Mouse (Mus musculus): Measurements from ENCODE around the gene Trmt10c. TPM values are rescaled to one million over a fixed set of nuclear protein-coding genes. Genes with fewer than 3 reads are reported as not detected.

Trmt10c gene
- polyA plus RNA-seq, 1 experiment from 2014 or later, result 18.9 TPM

DNA sequence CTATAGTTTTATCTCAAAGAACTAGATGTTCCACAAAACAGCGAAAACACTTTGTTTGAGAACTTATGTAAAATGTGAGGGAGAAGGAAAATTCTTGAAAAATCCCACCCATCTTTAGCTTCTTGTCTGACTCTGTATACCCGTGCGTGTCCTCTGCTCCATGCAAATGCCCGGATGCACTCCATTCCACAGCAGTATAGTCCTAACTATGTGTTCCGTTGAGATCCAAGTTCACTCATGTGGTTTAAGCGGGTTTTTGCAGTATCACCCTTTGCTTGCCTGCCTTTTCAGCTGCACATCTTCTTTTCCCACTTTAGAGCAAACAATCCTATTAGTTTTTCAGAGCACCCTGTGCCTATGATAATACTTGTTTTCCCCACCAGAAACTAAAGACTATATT, 1.1 kb downstream of the Trmt10c start:
- peaks cover 25% of the 10 kb centered on the region for H3K36me3 ChIP-seq
- ATAC-seq (ENCODE audit: low FRiP score), result no peak
- peaks cover 21% of the 10 kb centered on the region for H3K4me1 ChIP-seq
- no peaks in the 10 kb centered on the region for H3K27me3 ChIP-seq (replicated peaks)
- peak overlapping the region; percentile 54 for H3K4me2 ChIP-seq
- peak overlapping the region; percentile 88 for H3K4me3 ChIP-seq (replicated peaks)
- H3K9me3 ChIP-seq (replicated peaks), result no peaks in the 10 kb centered on the region
- peak overlapping the region; percentile 86; the same call in 1 of the 2 replicates for H3K9ac ChIP-seq (replicated peaks)
- WGBS, result 63% methylated on average over 6 of the region's 6 CpGs
- H3K27ac ChIP-seq (replicated peaks), result no peak overlapping the region

DNA sequence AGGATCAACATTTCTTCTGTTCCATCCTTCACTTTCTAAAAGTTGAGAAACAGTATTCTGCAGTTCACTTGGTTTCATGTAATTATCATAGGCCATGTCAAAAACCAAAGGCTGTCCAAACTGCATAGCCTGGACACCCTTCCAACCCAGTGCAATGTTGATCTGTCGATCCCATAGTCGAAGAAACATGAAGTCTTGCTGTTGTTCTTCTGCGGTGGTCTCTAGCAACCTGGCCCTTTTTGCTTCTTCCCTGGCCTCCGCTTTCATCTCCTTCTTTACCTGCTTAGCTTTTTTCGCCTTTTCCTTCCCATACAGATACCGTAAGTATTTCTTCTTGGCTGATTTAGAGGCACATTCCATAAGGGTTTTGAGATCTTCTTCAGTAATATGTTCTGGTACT, 3.1 kb downstream of the Trmt10c start:
- WGBS, result 97% methylated on average over 6 of the region's 6 CpGs
- H3K27ac ChIP-seq (replicated peaks), result no peak overlapping the region
- no peak for ATAC-seq (ENCODE audit: low FRiP score)
- no peaks in the 10 kb centered on the region for H3K27me3 ChIP-seq (replicated peaks)
- H3K4me3 ChIP-seq (replicated peaks), result no peak overlapping the region
- H3K9me3 ChIP-seq (replicated peaks), result no peaks in the 10 kb centered on the region
- H3K36me3 ChIP-seq, result peaks cover 25% of the 10 kb centered on the region
- no peak overlapping the region for H3K4me2 ChIP-seq
- H3K9ac ChIP-seq (replicated peaks), result no peak overlapping the region
- H3K4me1 ChIP-seq, result peaks cover 30% of the 10 kb centered on the region

DNA sequence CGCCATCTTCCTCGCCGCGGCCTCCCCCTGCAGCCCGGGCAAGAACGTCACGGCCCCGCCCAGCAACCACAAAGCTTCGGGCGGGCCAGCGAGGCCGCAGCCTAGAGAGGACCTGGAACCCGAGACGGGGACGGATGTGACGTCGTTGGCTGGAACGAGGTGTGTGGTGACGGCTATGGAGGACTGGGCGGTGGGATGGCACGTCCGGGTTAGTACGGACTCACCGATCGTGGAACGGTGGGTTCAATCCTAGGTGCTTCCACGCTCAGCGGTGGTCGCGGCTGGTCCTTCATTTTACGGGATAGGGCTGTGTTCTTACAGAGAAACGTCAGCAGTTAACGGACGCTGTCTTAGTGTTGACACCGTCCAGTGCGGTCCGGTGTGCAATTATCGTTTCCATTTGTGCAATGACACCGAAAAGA, 7.9 kb downstream of the Trmt10c start, which contains the start of gene Pcnp:
TSS of gene Pcnp (minus strand) at position 79 of the 422 bp plus-strand sequence.
- peaks cover 27% of the 10 kb centered on the region for H3K36me3 ChIP-seq
- peak within 1 kb of the TSS; percentile 93 for H3K27ac ChIP-seq (replicated peaks)
- H3K9me3 ChIP-seq (replicated peaks), result no peaks in the 10 kb centered on the region
- WGBS, result under 1% methylated on average over 39 of the region's 39 CpGs
- no peaks in the 10 kb centered on the region for H3K27me3 ChIP-seq (replicated peaks)
- peaks cover 27% of the 10 kb centered on the region for H3K4me1 ChIP-seq
- ATAC-seq (ENCODE audit: low FRiP score), result peak; percentile 99
- peak within 1 kb of the TSS; percentile 89 for H3K4me3 ChIP-seq (replicated peaks)
- H3K9ac ChIP-seq (replicated peaks), result peak within 1 kb of the TSS; percentile 94
- H3K4me2 ChIP-seq, result peak within 1 kb of the TSS; percentile 75

DNA sequence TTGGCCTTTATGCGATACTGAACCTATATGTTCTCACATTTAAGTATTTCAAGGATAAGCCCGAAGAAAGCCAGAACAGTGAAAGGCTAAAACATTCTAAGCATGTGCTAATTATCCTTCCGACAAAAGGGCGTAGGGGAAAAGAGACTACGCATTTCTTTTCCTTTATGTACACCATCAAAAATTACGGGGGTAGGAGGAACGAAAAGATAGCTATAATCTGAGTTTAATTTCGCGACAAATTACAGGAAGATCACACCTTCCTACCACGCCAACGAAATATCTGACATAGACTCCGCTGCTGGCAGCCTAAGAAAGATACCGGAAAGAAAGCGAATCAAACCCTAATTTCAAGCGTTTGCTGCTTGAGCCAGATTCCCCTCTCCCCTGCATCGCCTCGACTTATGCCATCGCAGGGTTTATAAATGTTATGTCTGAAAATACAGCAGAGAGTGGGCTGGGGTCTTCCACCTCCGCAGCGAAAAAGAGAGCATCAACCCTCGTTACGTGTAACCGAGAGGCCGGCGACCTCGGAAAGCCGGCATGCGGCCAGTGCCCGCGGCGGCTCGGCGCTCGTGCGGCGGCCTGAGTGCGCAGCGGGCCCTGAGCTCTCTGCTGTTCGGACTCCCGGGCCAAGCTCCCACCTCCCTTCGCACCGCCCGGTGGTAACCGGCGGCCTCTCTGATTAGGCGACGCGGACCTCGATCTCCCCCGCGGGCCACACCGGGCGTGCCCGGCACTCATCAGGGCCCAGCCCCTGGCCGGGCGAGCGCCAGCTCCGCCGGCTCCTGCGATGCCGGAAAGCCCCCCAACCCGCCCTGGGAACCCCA, 8.7 kb downstream of the Trmt10c start:
- no peaks in the 10 kb centered on the region for H3K27me3 ChIP-seq (replicated peaks)
- no peaks in the 10 kb centered on the region for H3K9me3 ChIP-seq (replicated peaks)
- peak overlapping the region; percentile 93 for H3K27ac ChIP-seq (replicated peaks)
- peak; percentile 88 for ATAC-seq (ENCODE audit: low FRiP score)
- H3K4me2 ChIP-seq, result peak overlapping the region; percentile 75
- H3K4me1 ChIP-seq, result peaks cover 27% of the 10 kb centered on the region
- peak overlapping the region; percentile 94 for H3K9ac ChIP-seq (replicated peaks)
- under 1% methylated on average over 62 of the region's 62 CpGs for WGBS
- H3K4me3 ChIP-seq (replicated peaks), result peak overlapping the region; percentile 89
- H3K36me3 ChIP-seq, result peaks cover 23% of the 10 kb centered on the region

DNA sequence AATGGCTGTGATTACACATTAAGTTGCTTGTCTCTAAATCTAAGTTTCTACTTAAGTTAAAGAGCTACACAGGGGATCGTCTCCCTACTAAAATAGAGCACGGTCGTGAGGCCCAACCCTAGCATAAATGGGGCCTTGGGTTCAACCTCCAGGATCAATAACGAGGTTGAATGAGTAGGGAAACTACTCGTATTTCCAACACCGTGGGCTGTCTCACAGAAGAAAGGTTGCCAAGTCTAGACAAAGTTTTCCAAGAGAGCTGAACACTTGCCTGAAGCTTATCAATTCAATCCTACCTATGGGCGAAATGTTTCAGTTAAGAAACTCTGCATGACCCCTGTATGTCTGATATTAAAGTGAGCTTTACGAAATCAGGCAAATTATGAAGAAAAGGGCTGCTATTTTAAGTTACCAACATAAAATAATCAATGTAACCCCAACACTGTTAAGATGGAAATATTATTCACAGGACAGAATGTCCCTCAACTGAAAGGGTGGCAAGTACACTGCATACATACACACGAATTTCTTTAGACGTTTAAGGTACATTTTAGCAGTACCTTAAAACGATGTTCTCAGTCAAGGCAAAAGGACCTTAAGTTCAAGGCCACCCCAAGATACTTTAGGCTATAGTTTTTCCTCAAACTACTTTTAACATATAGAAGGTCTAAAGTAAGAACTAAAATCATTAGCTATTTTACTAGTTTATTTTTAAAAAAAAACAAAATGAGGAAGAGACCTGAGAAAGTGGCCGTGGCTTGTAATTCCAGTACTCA, 9.6 kb downstream of the Trmt10c start:
- peaks cover 27% of the 10 kb centered on the region for H3K4me1 ChIP-seq
- 46% methylated on average over 12 of the region's 12 CpGs for WGBS
- peak overlapping the region; percentile 89 for H3K4me3 ChIP-seq (replicated peaks)
- no peaks in the 10 kb centered on the region for H3K27me3 ChIP-seq (replicated peaks)
- peak overlapping the region; percentile 94 for H3K9ac ChIP-seq (replicated peaks)
- ATAC-seq (ENCODE audit: low FRiP score), result no peak
- peak overlapping the region; percentile 75 for H3K4me2 ChIP-seq
- H3K9me3 ChIP-seq (replicated peaks), result no peaks in the 10 kb centered on the region
- H3K36me3 ChIP-seq, result peaks cover 18% of the 10 kb centered on the region
- no peak overlapping the region for H3K27ac ChIP-seq (replicated peaks)

DNA sequence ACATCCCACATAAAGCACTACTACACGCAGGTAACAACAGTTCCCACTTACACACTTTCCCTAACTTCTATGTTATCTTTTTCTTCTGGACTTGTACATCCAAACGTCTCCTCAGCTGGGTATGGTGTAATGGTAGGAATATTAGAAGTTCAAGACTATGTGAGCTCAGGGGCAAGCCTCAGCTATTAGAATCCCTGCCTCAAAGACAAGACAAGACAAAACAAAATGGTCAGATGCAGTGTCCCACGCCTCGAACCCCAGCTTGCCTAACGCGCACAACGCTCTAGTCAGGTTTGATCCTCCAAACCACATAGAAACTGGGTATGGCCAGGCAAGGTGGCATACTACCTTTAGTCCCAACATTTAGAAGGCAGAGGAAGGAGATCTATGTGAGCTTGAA, 18.0 kb downstream of the Trmt10c start:
- Histone ChIP-seq H3K9ac (replicated peaks) (no peak overlapping the region), H3K36me3 (peaks cover 43% of the 10 kb centered on the region), H3K4me3 (replicated peaks) (no peak overlapping the region), H3K27ac (replicated peaks) (no peak overlapping the region), H3K4me1 (no peaks in the 10 kb centered on the region), H3K27me3 (replicated peaks) (no peaks in the 10 kb centered on the region), H3K4me2 (no peak overlapping the region), H3K9me3 (replicated peaks) (no peaks in the 10 kb centered on the region)
- no peak for ATAC-seq (ENCODE audit: low FRiP score)
- WGBS, result 98% methylated on average over 7 of the region's 7 CpGs

DNA sequence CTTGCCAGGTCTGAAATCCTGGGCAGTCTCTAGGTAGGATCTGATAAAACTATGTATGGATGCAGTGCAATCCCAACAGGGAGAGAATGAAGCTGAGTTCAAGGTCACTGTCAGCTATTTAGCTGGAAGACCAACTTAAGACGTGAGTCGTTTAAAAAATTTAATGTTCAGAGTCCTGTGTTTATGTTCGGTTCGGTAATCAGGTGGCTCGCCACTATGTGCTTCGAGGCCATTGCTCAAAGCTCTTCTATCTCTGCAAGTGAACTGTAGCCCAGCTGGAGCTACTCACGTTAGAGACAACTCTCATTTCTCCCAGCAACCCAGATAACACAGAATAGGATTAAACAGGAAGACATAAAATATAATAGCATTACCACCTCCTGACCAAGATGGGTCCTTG, 23.5 kb downstream of the Trmt10c start:
- no peaks in the 10 kb centered on the region for H3K9me3 ChIP-seq (replicated peaks)
- H3K4me3 ChIP-seq (replicated peaks), result no peak overlapping the region
- H3K27ac ChIP-seq (replicated peaks), result no peak overlapping the region
- H3K27me3 ChIP-seq (replicated peaks), result no peaks in the 10 kb centered on the region
- peaks cover 31% of the 10 kb centered on the region for H3K36me3 ChIP-seq
- 89% methylated on average over 7 of the region's 7 CpGs for WGBS
- H3K9ac ChIP-seq (replicated peaks), result no peak overlapping the region
- H3K4me2 ChIP-seq, result no peak overlapping the region
- ATAC-seq (ENCODE audit: low FRiP score), result no peak
- H3K4me1 ChIP-seq, result no peaks in the 10 kb centered on the region

DNA sequence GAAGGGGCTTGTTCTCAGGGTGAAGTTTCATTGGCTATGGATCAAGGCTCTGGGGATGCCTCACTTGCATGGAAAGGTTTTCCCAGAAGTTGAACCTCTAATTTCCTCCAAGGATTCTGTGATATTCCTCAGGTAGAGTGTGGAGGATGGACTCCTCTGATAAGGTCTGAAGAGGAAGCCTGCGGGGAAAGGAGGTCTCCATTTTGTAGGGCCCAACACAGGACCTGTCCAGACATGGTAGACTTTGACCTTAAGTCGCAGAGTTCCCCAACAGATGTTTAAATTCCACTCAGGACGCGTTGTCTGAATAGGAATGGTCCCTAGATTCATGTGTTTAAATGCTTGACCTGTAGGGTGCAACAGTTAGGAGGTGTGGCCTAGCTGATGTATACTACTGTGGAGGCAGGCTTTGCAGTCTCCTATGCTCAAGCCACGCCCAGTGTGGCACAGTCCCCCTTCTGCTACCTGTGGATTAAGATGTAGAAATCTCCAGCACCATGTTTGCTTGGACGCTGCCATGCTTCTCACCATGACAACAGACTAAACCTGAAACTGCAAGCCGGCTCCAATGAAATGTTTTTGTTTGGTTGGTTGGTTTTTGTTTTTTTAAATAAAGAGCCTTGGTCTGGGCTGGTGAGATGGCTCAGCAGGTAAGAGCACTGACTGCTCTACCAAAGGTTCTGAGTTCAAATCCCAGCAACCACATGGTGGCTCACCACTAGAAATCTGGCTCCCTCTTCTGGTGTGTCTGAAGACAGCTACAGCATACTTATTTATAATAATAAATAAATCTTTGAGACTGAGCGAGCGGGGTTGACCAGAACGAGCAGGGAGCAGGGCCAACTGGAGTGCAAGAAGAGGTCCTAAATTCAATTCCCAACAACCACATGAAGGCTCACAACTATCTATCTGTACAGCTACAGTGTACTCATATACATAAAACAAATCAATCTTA, 24.6 kb downstream of the Trmt10c start:
- 89% methylated on average over 10 of the region's 10 CpGs for WGBS
- H3K27ac ChIP-seq (replicated peaks), result no peak overlapping the region
- H3K36me3 ChIP-seq, result peaks cover 23% of the 10 kb centered on the region
- no peaks in the 10 kb centered on the region for H3K9me3 ChIP-seq (replicated peaks)
- no peaks in the 10 kb centered on the region for H3K4me1 ChIP-seq
- no peaks in the 10 kb centered on the region for H3K27me3 ChIP-seq (replicated peaks)
- H3K9ac ChIP-seq (replicated peaks), result no peak overlapping the region
- no peak overlapping the region for H3K4me2 ChIP-seq
- no peak overlapping the region for H3K4me3 ChIP-seq (replicated peaks)
- no peak; the same call in 1 of the 2 replicates for ATAC-seq (ENCODE audit: low FRiP score)

DNA sequence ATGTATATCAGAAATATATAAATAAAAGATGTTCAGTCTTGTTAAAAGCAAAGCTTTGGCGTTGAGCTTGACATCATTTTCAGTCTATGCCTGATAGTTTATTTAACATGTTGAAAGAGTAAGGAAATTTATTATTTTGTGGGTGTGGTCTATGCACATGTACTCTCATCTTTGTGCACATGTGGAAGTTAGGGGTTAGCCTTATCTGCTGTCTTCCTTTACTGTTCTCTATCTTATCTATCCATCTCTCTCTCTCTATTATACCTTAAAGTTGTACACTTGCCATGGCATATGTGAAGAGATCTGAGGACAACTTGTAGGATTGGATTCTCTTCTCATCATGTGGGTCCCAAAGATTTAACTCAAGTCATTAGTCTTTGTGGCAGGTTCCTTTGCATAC, 28.8 kb downstream of the Trmt10c start:
- H3K4me1 ChIP-seq, result no peaks in the 10 kb centered on the region
- no peak overlapping the region for H3K4me2 ChIP-seq
- no peaks in the 10 kb centered on the region for H3K9me3 ChIP-seq (replicated peaks)
- 88% methylated on average over 1 of the region's 1 CpGs for WGBS
- H3K9ac ChIP-seq (replicated peaks), result no peak overlapping the region
- no peak overlapping the region for H3K27ac ChIP-seq (replicated peaks)
- ATAC-seq (ENCODE audit: low FRiP score), result no peak
- H3K36me3 ChIP-seq, result peaks cover 36% of the 10 kb centered on the region
- no peaks in the 10 kb centered on the region for H3K27me3 ChIP-seq (replicated peaks)
- H3K4me3 ChIP-seq (replicated peaks), result no peak overlapping the region

DNA sequence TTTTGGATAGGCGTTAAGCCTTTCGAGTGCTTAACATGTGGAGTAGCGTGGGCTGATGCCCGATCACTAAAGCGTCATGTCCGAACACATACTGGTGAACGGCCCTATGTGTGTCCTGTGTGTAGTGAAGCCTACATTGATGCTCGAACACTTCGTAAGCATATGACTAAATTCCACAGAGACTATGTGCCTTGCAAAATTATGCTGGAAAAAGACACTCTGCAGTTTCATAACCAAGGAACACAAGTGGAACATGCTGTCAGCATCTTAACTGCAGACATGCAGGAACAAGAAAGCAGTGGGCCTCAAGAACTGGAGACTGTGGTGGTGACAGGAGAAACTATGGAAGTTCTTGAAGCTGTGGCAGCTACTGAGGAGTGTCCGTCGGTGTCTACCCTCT, 30.8 kb downstream of the Trmt10c start:
- ATAC-seq (ENCODE audit: low FRiP score), result no peak
- WGBS, result 99% methylated on average over 11 of the region's 11 CpGs
- H3K4me1 ChIP-seq, result no peaks in the 10 kb centered on the region
- H3K9ac ChIP-seq (replicated peaks), result no peak overlapping the region
- H3K9me3 ChIP-seq (replicated peaks), result no peaks in the 10 kb centered on the region
- no peak overlapping the region for H3K27ac ChIP-seq (replicated peaks)
- H3K4me2 ChIP-seq, result no peak overlapping the region
- peaks cover 42% of the 10 kb centered on the region for H3K36me3 ChIP-seq
- H3K27me3 ChIP-seq (replicated peaks), result no peaks in the 10 kb centered on the region
- H3K4me3 ChIP-seq (replicated peaks), result no peak overlapping the region

DNA sequence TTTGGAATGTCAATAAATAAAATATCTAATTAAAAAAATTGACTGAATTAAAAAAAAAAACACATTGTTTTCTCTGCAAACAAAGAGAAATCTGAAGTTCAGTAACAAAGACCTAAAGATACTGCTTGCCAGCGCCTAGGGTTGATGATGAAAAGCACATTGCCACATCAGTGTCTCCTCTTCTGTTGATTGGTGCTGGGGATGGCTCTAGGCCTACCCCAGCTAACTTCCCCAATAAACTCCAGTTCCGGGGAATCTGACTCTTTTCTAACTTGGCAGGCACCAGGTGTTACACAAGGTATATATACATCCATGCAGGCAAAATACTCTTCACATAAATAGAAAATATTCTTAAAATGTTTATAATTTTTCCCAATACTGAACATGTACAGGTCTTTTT, 43.4 kb downstream of the Trmt10c start:
- Histone ChIP-seq H3K9me3 (replicated peaks) (no peaks in the 10 kb centered on the region), H3K4me3 (replicated peaks) (no peak overlapping the region), H3K4me1 (no peaks in the 10 kb centered on the region), H3K27me3 (replicated peaks) (no peaks in the 10 kb centered on the region), H3K36me3 (peaks cover 47% of the 10 kb centered on the region), H3K9ac (replicated peaks) (no peak overlapping the region), H3K4me2 (no peak overlapping the region), H3K27ac (replicated peaks) (no peak overlapping the region)
- no peak for ATAC-seq (ENCODE audit: low FRiP score)
- 91% methylated on average over 2 of the region's 2 CpGs for WGBS
